In genomic region chr5:149527999-149528729, GRCm38 (mm10) we compare ENCODE assay signal across 8 mouse cellular contexts. TPM values are rescaled to one million over a fixed set of nuclear protein-coding genes. Genes with fewer than 3 reads are reported as not detected.
DNase-seq lines count a peak whose midpoint lies in the region; ATAC-seq and TF ChIP-seq lines count a peak whose summit lies in the region.

Wdr95 (plus strand) TSS chr5:149528679.

- DNase-seq in cerebellum, adult 11-12 months: peak; percentile 15
- DNase-seq in kidney, adult 18-20 months: peak; percentile 32
- DNase-seq in limb, embryonic 10.5 days (ENCODE audit: low spot score): peak; percentile 61
- peak; percentile 88 for DNase-seq in retina, embryonic 14.5 days (ENCODE audit: low spot score)
- no peak for DNase-seq in thymus, adult 2 months

- H3K4me3 ChIP-seq in ES-Bruce4 (ENCODE audit: low read depth, low read length): peak within 1 kb of the TSS; percentile 33
- H3K4me3 ChIP-seq in forebrain, embryonic 15.5 days: peak within 1 kb of the TSS; percentile 15; the same call in 1 of the 2 replicates
- peak within 1 kb of the TSS; percentile 37 for H3K4me3 ChIP-seq in limb, embryonic 10.5 days
- H3K4me3 ChIP-seq in thymus, adult 2 months (ENCODE audit: control insufficient read depth, insufficient read depth, low read length): no peak within 1 kb of the TSS

- H3K4me1 ChIP-seq in ES-Bruce4 (ENCODE audit: control insufficient read depth, insufficient read depth, low read length): peaks cover 7% of the 10 kb centered on the region
- H3K4me1 ChIP-seq in forebrain, embryonic 15.5 days: peaks cover 49% of the 10 kb centered on the region
- peaks cover 18% of the 10 kb centered on the region for H3K4me1 ChIP-seq in limb, embryonic 10.5 days
- peaks cover 16% of the 10 kb centered on the region for H3K4me1 ChIP-seq in thymus, adult 2 months (replicated peaks; ENCODE audit: control insufficient read depth, insufficient read depth, low read length)

- H3K27ac ChIP-seq in ES-Bruce4 (ENCODE audit: insufficient read depth, low read length): no peak within 1 kb of the TSS
- H3K27ac ChIP-seq in forebrain, embryonic 15.5 days (replicated peaks): peak within 1 kb of the TSS; percentile 87
- peak within 1 kb of the TSS; percentile 38 for H3K27ac ChIP-seq in limb, embryonic 10.5 days
- H3K27ac ChIP-seq in thymus, adult 2 months (ENCODE audit: control insufficient read depth, insufficient read depth, low read length): no peak within 1 kb of the TSS

- H3K27me3 ChIP-seq in ES-Bruce4 (ENCODE audit: control insufficient read depth, insufficient read depth, low read length, poor library complexity, severe bottlenecking): no peaks in the 10 kb centered on the region
- H3K27me3 ChIP-seq in forebrain, embryonic 15.5 days: no peaks in the 10 kb centered on the region
- no peaks in the 10 kb centered on the region for H3K27me3 ChIP-seq in limb, embryonic 10.5 days (ENCODE audit: low read depth, poor library complexity, severe bottlenecking)
- no peaks in the 10 kb centered on the region for H3K27me3 ChIP-seq in thymus, adult 2 months (ENCODE audit: control insufficient read depth, insufficient read depth, low read length)

- peak within 1 kb of the TSS; percentile 35 for H3K4me2 ChIP-seq in forebrain, embryonic 15.5 days (replicated peaks)

- H3K9ac ChIP-seq in ES-Bruce4 (ENCODE audit: low read depth, poor library complexity, severe bottlenecking): peak within 1 kb of the TSS; percentile 6
- H3K9ac ChIP-seq in forebrain, embryonic 15.5 days (replicated peaks): peak within 1 kb of the TSS; percentile 21

- 5% methylated on average over 29 of the region's 29 CpGs for WGBS in forebrain, embryonic 15.5 days
- 28% methylated on average over 29 of the region's 29 CpGs for WGBS in limb, embryonic 10.5 days
- 94% methylated on average over 29 of the region's 29 CpGs for WGBS in thymus, adult 2 months

- TF ChIP-seq CTCF in ES-Bruce4 (IDR thresholded peaks at IDR 0.05; ENCODE audit: low read depth, low read length): no peak
- no peak for TF ChIP-seq CTCF in thymus, adult 2 months (IDR thresholded peaks at IDR 0.05; ENCODE audit: borderline replicate concordance, control insufficient read depth, extremely low read depth, insufficient read depth, low read length, poor library complexity)

- TF ChIP-seq POLR2A in ES-Bruce4 (IDR thresholded peaks at IDR 0.05; ENCODE audit: insufficient read depth, low read length): no peak
- TF ChIP-seq POLR2A in thymus, adult 2 months (IDR thresholded peaks at IDR 0.05; ENCODE audit: control insufficient read depth, extremely low read depth, insufficient read depth, low read length, poor library complexity): no peak

- no peak for TF ChIP-seq EP300 in ES-Bruce4 (IDR thresholded peaks at IDR 0.05; ENCODE audit: insufficient read depth, low read depth, low read length)

- no peaks in the 10 kb centered on the region for H3K36me3 ChIP-seq in ES-Bruce4 (ENCODE audit: control insufficient read depth, insufficient read depth, low read length, poor library complexity, severe bottlenecking)
- no peaks in the 10 kb centered on the region for H3K36me3 ChIP-seq in forebrain, embryonic 15.5 days
- H3K36me3 ChIP-seq in limb, embryonic 10.5 days: no peaks in the 10 kb centered on the region
- H3K36me3 ChIP-seq in thymus, adult 2 months (ENCODE audit: control insufficient read depth, insufficient read depth, low read length): no peaks in the 10 kb centered on the region

- ATAC-seq in forebrain, embryonic 15.5 days (replicated peaks): peak; percentile 62
- ATAC-seq in inflammation-experienced regulatory T-cells, adult 6 months: no peak

- no peaks in the 10 kb centered on the region for H3K9me3 ChIP-seq in ES-Bruce4 (replicated peaks; ENCODE audit: control insufficient read depth, insufficient read depth, low read length, poor library complexity, severe bottlenecking)
- no peaks in the 10 kb centered on the region for H3K9me3 ChIP-seq in forebrain, embryonic 15.5 days
- no peaks in the 10 kb centered on the region for H3K9me3 ChIP-seq in limb, embryonic 10.5 days (replicated peaks)

RNA-seq across cellular contexts. Expression of gene Wdr95, which starts in this region (rescaled TPM):
- polyA plus RNA-seq in ES-Bruce4 (2011; ENCODE audit: insufficient read depth, insufficient read length, low read depth, missing spikeins): 0.59 TPM in 1 of 2 replicates, not detected in the other
- 0.46 and 0.75 TPM in 2 replicates for polyA plus RNA-seq in forebrain, embryonic 15.5 days (2015; fragmentation: Nextera tagmentation; extraction: Ambion mirVana)
- polyA plus RNA-seq in limb, embryonic 10.5 days (2016; fragmentation: Nextera tagmentation; extraction: Ambion mirVana): not detected in 2 replicates
- 1 to 10 TPM in 1 of 3 experiments, not detected in 2; 3.0 TPM for polyA plus RNA-seq in inflammation-experienced regulatory T-cells, adult 6 months (2017; shearing (Covaris generic))
- 0.18 and 0.31 TPM in 2 replicates for polyA plus RNA-seq in thymus, adult 2 months (2012; rRNA removed)

Comparison
In these comparisons a context has a peak if more than half of its experiments do, and no peak if none do; other contexts are left out.
1. Peak in ATAC-seq, H3K4me3 ChIP-seq, H3K27ac ChIP-seq, H3K9ac ChIP-seq and H3K4me2 ChIP-seq in forebrain, embryonic 15.5 days; RNA of the gene not detected or under 1 TPM.
2. Peak in DNase-seq, H3K4me3 ChIP-seq and H3K27ac ChIP-seq in limb, embryonic 10.5 days; RNA of the gene not detected or under 1 TPM.